Mouse (Mus musculus) kidney, postnatal 0 days (tissue): ENCODE measurements around the gene Cyp4f40. TPM values are rescaled to one million over a fixed set of nuclear protein-coding genes. Genes with fewer than 3 reads are reported as not detected.

Experiments used
- ATAC-seq: fragments of 200-750 bp; cut with Nextera tagmentation; replicated peaks from 2 replicates; pipeline ENCODE4 v1.8.0; 2017; ENCODE audit warnings: low read depth, moderate number of reproducible peaks, moderate TSS enrichment, moderate library complexity; ENCODE audit not compliant: low FRiP score
- DNase-seq: peaks from one replicate; pipeline ENCODE4 v3.0.0-alpha.2; 2016; ENCODE audit warnings: low spot score
- H3K27ac ChIP-seq: fragments of 300-500 bp; sonication (generic); 2 replicates; pipeline ENCODE4 v1.5.1; 2014; ENCODE audit warnings: mild to moderate bottlenecking
- H3K27me3 ChIP-seq: fragments of 300-500 bp; sonication (generic); 2 replicates; pipeline ENCODE4 v1.6.1; 2014; ENCODE audit warnings: low read length, mixed read lengths; ENCODE audit not compliant: insufficient read depth
- H3K36me3 ChIP-seq: fragments of 300-500 bp; sonication (generic); 2 replicates; pipeline ENCODE4 v1.6.1; 2014; ENCODE audit warnings: low read length, mixed read lengths; ENCODE audit not compliant: insufficient read depth
- H3K4me1 ChIP-seq: fragments of 300-500 bp; sonication (generic); replicated peaks from 2 replicates; pipeline ENCODE4 v1.6.1; 2014; ENCODE audit warnings: antibody characterized with exemption, low read length, mixed read lengths; ENCODE audit not compliant: insufficient read depth
- H3K4me2 ChIP-seq: fragments of 300-500 bp; sonication (generic); 2 replicates; pipeline ENCODE4 v1.6.1; 2014; ENCODE audit warnings: mild to moderate bottlenecking, low read length, moderate library complexity, mixed read lengths
- H3K4me3 ChIP-seq: fragments of 300-500 bp; sonication (generic); replicated peaks from 2 replicates; pipeline ENCODE4 v1.5.1; 2014; ENCODE audit warnings: low read depth, low read length
- H3K9ac ChIP-seq: fragments of 300-500 bp; sonication (generic); 2 replicates; pipeline ENCODE4 v1.6.1; 2014; ENCODE audit warnings: low read depth, low read length
- H3K9me3 ChIP-seq: fragments of 300-500 bp; sonication (generic); replicated peaks from 2 replicates; pipeline ENCODE4 v1.6.1; 2016; ENCODE audit warnings: low read length, inconsistent platforms, mixed read lengths
- CTCF ChIP-seq: IDR thresholded peaks from 2 replicates; pipeline ENCODE4 v1.5.1; 2016; ENCODE audit warnings: antibody characterized with exemption, low read depth, mild to moderate bottlenecking, moderate library complexity
- whole genome bisulfite sequencing: fragments of 180-500 bp; shearing (Covaris S2); extraction: QIAGEN DNeasy Blood & Tissue Kit; methylation state at CpG from one replicate; pipeline ENCODE4 v1.1.7; 2014; 5-methylcytosine and 5-hydroxymethylcytosine counted together
- polyA plus RNA-seq: library from polyadenylated mRNA; unstranded; fragments of >200 nt; fragmentation: Nextera tagmentation; extraction: Ambion mirVana; gene quantifications from 2 replicates; pipeline ENCODE4 v1.2.1, GENCODE M21; 2015

Cyp4f40 gene
- polyA plus RNA-seq, 1 experiment from 2014 or later: 0.05 TPM

GRCm38 (mm10) chr17:32653860-32654259 lies 4.8 kb upstream of the Cyp4f40 start:
- Histone ChIP-seq H3K9me3 (no peaks in the 10 kb centered on the region), H3K27ac (no peak overlapping the region), H3K27me3 (no peaks in the 10 kb centered on the region), H3K4me3 (no peak overlapping the region), H3K36me3 (no peaks in the 10 kb centered on the region), H3K4me2 (no peak overlapping the region), H3K4me1 (no peaks in the 10 kb centered on the region), H3K9ac (no peak overlapping the region)
- no peak for ATAC-seq
- no peak for TF ChIP-seq CTCF
- 90% methylated on average over 4 of the region's 4 CpGs for WGBS
- no peak for DNase-seq

DNA sequence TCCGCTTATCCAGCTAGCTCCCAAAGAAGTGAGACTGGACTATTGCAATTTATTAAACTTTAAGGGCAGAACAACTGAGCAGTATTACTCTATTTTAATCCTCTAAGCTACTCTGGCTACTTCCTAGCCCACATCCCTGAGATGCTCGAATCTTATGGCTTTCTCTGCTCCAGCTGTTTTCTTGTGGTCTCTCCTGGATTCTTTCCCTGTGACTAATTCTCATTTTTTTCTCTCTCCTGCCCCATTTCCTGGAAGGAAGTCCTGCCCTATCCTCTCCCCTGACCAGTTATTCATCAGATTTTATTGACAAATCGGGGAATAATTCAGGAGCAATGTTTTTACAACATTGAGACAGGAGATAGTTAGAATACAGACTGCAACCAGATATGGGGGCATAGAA lies 1.7 kb upstream of the Cyp4f40 start:
- Histone ChIP-seq H3K27ac (no peak overlapping the region), H3K4me1 (no peaks in the 10 kb centered on the region), H3K27me3 (no peaks in the 10 kb centered on the region), H3K36me3 (no peaks in the 10 kb centered on the region), H3K9ac (no peak overlapping the region), H3K4me3 (no peak overlapping the region), H3K9me3 (no peaks in the 10 kb centered on the region), H3K4me2 (no peak overlapping the region)
- ATAC-seq: no peak
- WGBS: 71% methylated on average over 3 of the region's 3 CpGs
- DNase-seq: no peak
- TF ChIP-seq CTCF: no peak

DNA sequence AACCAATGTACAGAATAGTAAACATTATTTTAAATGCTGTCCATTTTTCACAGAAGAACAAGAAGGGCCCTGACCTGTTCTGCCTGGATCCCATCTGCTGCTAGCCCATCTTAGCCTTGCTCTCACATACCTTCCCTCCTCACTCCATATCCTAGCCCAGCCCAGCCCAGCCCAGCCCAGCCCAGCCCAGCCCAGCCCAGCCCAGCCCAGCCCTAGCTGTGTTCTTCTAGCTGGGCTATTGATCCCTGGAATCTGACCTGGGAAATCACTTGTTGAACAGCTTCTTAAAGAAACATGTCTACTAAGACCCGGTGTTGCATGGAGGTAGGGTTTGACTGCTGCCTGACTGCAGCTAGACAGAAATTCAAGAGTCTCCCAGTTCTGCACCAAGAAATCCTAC lies 454 bp upstream of the Cyp4f40 start:
- ATAC-seq (no peak), DNase-seq (no peak)
- no peak for TF ChIP-seq CTCF
- Histone ChIP-seq H3K4me3 (no peak overlapping the region), H3K4me2 (no peak overlapping the region), H3K9ac (no peak overlapping the region), H3K36me3 (no peaks in the 10 kb centered on the region), H3K27me3 (no peaks in the 10 kb centered on the region), H3K4me1 (no peaks in the 10 kb centered on the region), H3K9me3 (no peaks in the 10 kb centered on the region), H3K27ac (no peak overlapping the region)
- 81% methylated on average over 1 of the region's 1 CpGs for WGBS

DNA sequence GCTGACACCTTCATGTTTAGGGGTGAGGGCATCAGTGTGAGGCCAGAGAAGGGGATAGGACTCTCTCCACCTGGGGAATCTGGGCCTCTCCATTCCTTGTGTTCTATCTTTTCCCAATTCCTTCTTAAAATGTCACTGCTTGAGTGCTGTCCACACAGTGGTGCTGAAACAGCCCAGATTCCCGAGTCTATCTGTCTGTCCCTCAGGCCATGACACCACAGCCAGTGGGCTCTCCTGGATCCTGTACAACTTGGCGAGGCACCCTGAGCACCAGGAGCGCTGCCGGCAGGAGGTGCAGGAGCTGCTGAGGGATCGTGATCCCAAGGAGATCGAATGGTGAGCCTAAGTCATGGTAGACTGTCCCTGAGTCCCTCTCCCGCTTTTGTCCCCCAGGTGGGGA lies 15.3 kb downstream of the Cyp4f40 start:
- WGBS: 59% methylated on average over 7 of the region's 7 CpGs
- H3K9ac ChIP-seq: no peak overlapping the region
- no peaks in the 10 kb centered on the region for H3K27me3 ChIP-seq
- no peaks in the 10 kb centered on the region for H3K36me3 ChIP-seq
- H3K27ac ChIP-seq: no peak overlapping the region
- DNase-seq (peak; percentile 1), ATAC-seq (no peak)
- no peaks in the 10 kb centered on the region for H3K9me3 ChIP-seq
- TF ChIP-seq CTCF: no peak
- H3K4me1 ChIP-seq: no peaks in the 10 kb centered on the region
- no peak overlapping the region for H3K4me3 ChIP-seq
- H3K4me2 ChIP-seq: no peak overlapping the region

- Histone ChIP-seq H3K9ac (no peak overlapping the region), H3K36me3 (no peaks in the 10 kb centered on the region), H3K27ac (no peak overlapping the region), H3K4me2 (no peak overlapping the region), H3K27me3 (no peaks in the 10 kb centered on the region), H3K4me3 (no peak overlapping the region), H3K4me1 (no peaks in the 10 kb centered on the region), H3K9me3 (no peaks in the 10 kb centered on the region)
- DNase-seq (peak; percentile 0), ATAC-seq (no peak)
- TF ChIP-seq CTCF: no peak
- WGBS: 44% methylated on average over 21 of the region's 21 CpGs
These were observed 17.4 kb downstream of the Cyp4f40 start for GRCm38 (mm10) chr17:32676040-32676635.

- Histone ChIP-seq H3K9ac (no peak overlapping the region), H3K4me3 (no peak overlapping the region), H3K36me3 (no peaks in the 10 kb centered on the region), H3K27me3 (no peaks in the 10 kb centered on the region), H3K9me3 (no peaks in the 10 kb centered on the region), H3K27ac (no peak overlapping the region), H3K4me1 (no peaks in the 10 kb centered on the region), H3K4me2 (no peak overlapping the region)
- 9% methylated on average over 2 of the region's 2 CpGs for WGBS
- DNase-seq (peak; percentile 63), ATAC-seq (no peak)
- peak; percentile 89 for TF ChIP-seq CTCF
These were observed 21.7 kb downstream of the Cyp4f40 start for GRCm38 (mm10) chr17:32680404-32680803.
